Mouse (Mus musculus) embryonic stem cell, embryonic (primary cell): ENCODE measurements around the gene Fcho1.

Source experiments
- CTCF ChIA-PET, 4 experiments: fragments of 300-600 bp in 2 of 4; fragments of 350-600 bp in 2 of 4; sonication (Branson Sonifier 250); formaldehyde crosslinking; loops; one replicate each; lab custom pipeline; 2022; ENCODE audit warnings: inconsistent platforms in 2 of 4; lab: Charles Lee
- POLR2A ChIA-PET, 4 experiments: fragments of 300-600 bp in 2 of 4; fragments of 350-600 bp in 2 of 4; sonication (Branson Sonifier 250); formaldehyde crosslinking; loops; one replicate each; lab custom pipeline; 2022; ENCODE audit warnings: antibody characterized with exemption in 4 of 4, inconsistent platforms in 1 of 4; lab: Charles Lee

The Fcho1 gene

DNA sequence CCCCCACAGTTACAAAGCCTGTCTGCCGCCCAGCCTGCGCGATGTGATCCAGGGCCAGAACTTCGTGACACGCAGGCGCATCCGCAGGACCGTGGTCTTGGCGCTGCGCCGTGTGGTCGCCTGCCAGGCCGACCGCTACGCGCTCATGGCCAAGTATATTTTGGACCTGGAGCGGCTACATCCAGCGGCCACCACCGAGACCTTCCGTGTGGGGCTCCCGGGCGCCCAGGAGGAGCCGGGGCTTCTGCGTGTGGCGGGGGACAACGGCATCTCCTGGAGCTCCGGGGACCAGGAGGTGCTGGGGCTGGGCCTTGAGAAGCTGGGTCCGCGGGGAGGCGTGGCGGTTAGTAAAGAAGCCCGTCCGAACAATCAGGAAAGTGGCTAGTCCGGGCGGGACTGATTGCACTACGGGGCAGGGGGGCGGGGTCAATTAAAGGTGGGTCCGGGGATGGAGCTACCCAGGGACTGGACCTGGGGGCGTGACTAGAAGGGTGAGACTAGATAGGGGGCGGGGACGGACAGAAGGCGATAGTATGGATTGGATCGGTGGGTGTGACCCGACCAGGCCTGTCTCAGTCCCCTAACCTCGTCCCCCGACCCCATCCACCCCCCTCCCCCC is 45.9 kb downstream of the Fcho1 start:
- CTCF ChIA-PET: interaction anchor here in 3 of 4 experiments (0.6 to 2.0 kb wide), 13 partner anchors 10 to 215 kb away, joined by 3 to 8 read pairs (median 3); partner anchors contain the start of genes Insl3 (in 1 of the 3) and Mrpl34 (in 1 of the 3)

GRCm38 (mm10) chr8:71679116-71679515 is 46.4 kb downstream of the Fcho1 start:
- ChIA-PET CTCF (interaction anchor here in 2 of 4 experiments (0.7 to 2.0 kb wide), 9 partner anchors 10 to 157 kb away, joined by 3 to 8 read pairs (median 4); partner anchors contain the start of gene Insl3 (in 1 of the 2)), POLR2A (interaction anchor here (0.6 to 6.3 kb wide), 18 partner anchors 8 to 886 kb away, joined by 3 to 45 read pairs (median 4); partner anchors contain the start of genes Arrdc2 (in 1 of the 4), Slc27a1 (in 1 of the 4) and Unc13a (in 1 of the 4))

More for the DNA sequence above, 45.9 kb downstream of the Fcho1 start:
- POLR2A ChIA-PET: interaction anchor here (0.6 to 6.3 kb wide), 28 partner anchors 9 to 887 kb away, joined by 3 to 45 read pairs (median 4); partner anchors contain the start of genes Arrdc2 (in 1 of the 4), Mrpl34 (in 1 of the 4), Mvb12a (in 1 of the 4) and Slc27a1 (in 1 of the 4)

- POLR2A ChIA-PET: interaction anchor here in 3 of 4 experiments (0.6 to 6.3 kb wide), 12 partner anchors 8 to 781 kb away, joined by 3 to 45 read pairs (median 6); partner anchors contain the start of genes Slc27a1 (in 2 of the 3), Insl3 (in 1 of the 3), Rpl18a (in 1 of the 3) and Unc13a (in 1 of the 3)
Measured at GRCm38 (mm10) chr8:71678216-71678615, 47.3 kb downstream of the Fcho1 start.

DNA sequence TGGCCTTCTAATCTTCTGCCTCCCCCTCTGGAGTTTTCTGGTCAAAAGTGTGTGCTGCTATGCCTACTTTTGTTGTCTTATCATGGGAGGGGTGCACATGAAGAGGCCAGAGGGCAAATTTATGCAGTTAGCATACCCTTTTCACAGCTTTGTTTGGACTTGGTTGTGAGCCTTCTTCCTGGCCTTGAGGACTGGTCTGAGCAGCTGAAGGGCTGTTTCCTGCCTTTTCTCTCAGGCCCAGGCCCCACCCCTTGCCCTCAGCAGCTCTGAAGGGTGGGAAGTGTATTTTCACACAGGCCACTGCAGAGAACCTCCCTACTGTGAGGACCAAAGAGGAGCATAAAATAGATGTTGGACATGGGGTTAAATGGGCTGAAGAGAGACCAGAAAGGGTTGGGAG is 48.0 kb downstream of the Fcho1 start:
- ChIA-PET CTCF (interaction anchor here in 2 of 4 experiments (0.9 to 2.6 kb wide), 3 partner anchors 17 to 116 kb away, joined by 3 to 8 read pairs (median 4); no protein-coding TSS in a partner anchor), POLR2A (interaction anchor here in 3 of 4 experiments (0.6 to 6.3 kb wide), 20 partner anchors 8 to 981 kb away, joined by 3 to 38 read pairs (median 5); partner anchors contain the start of genes Slc27a1 (in 2 of the 3), Colgalt1 (in 1 of the 3), Insl3 (in 1 of the 3) and Pgls (in 1 of the 3))

More at GRCm38 (mm10) chr8:71678216-71678615, 47.3 kb downstream of the Fcho1 start:
- CTCF ChIA-PET: interaction anchor here in 2 of 4 experiments (0.9 to 2.0 kb wide), 3 partner anchors 17 to 117 kb away, joined by 3 to 8 read pairs (median 4); no protein-coding TSS in a partner anchor

- POLR2A ChIA-PET: interaction anchor here in 3 of 4 experiments (0.6 to 6.3 kb wide), 25 partner anchors 9 to 980 kb away, joined by 3 to 38 read pairs (median 5); partner anchors contain the start of genes Slc27a1 (in 3 of the 3), Colgalt1 (in 1 of the 3) and Insl3 (in 1 of the 3)
- CTCF ChIA-PET: interaction anchor here in 1 of 4 experiments (0.6 to 2.6 kb wide), 5 partner anchors 9 to 1828 kb away, joined by 3 to 8 read pairs (median 4); no protein-coding TSS in a partner anchor
Measured at GRCm38 (mm10) chr8:71676803-71677202, 48.7 kb downstream of the Fcho1 start.

- ChIA-PET CTCF (interaction anchor here (0.5 to 2.6 kb wide), 12 partner anchors 9 to 1828 kb away, joined by 3 to 8 read pairs (median 4); partner anchors contain the start of gene Rab3a (in 1 of the 4)), POLR2A (interaction anchor here in 3 of 4 experiments (0.6 to 6.3 kb wide), 27 partner anchors 10 to 980 kb away, joined by 3 to 38 read pairs (median 4); partner anchors contain the start of genes Colgalt1 (in 2 of the 3), Insl3 (in 2 of the 3) and Slc27a1 (in 2 of the 3))
Measured at GRCm38 (mm10) chr8:71676020-71676741, 49.3 kb downstream of the Fcho1 start, which contains the start of gene Jak3. TSS of gene Jak3 (plus strand) at chr8:71676296.

- ChIA-PET POLR2A (interaction anchor here in 3 of 4 experiments (0.6 to 6.3 kb wide), 23 partner anchors 9 to 846 kb away, joined by 3 to 38 read pairs (median 4); partner anchors contain the start of genes Insl3 (in 2 of the 3), Slc27a1 (in 2 of the 3) and Colgalt1 (in 1 of the 3)), CTCF (interaction anchor here (0.5 to 2.6 kb wide), 8 partner anchors 10 to 1064 kb away, joined by 3 to 8 read pairs (median 4); partner anchors contain the start of gene Rab3a (in 1 of the 4))
Measured at GRCm38 (mm10) chr8:71675456-71676019, 50.0 kb downstream of the Fcho1 start.

DNA sequence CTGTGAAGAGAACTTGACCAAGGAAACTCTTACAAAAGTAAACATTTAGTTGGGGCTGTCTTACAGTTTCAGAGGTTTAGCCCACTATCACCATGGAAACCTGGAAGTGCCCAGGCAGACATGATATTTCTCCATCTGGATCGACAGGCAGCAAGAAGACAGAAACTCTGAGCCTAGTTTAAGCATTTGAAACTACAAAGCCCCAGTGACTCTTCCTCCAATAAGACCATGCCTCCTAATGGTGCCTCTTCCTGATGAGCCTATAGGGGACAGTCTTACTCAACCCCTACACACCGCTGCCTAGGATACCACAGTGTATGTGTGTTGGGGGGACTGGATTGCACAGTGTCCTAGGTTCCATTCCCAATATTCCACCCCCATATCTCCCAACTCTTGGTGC is 51.4 kb downstream of the Fcho1 start:
- ChIA-PET POLR2A (interaction anchor here in 2 of 4 experiments (1.7 to 4.5 kb wide), 3 partner anchors 12 to 45 kb away, joined by 3 to 25 read pairs (median 23); partner anchors contain the start of gene Insl3 (in 1 of the 2)), CTCF (interaction anchor here in 1 of 4 experiments (0.6 kb wide), 2 partner anchors 13 to 179 kb away, joined by 5 to 9 read pairs; no protein-coding TSS in a partner anchor)

GRCm38 (mm10) chr8:71672168-71672735 is 53.3 kb downstream of the Fcho1 start:
- CTCF ChIA-PET: no interaction called here

GRCm38 (mm10) chr8:71671549-71671965 is 54.0 kb downstream of the Fcho1 start, which contains the start of gene Unc13a:
TSS of gene Unc13a (minus strand) at chr8:71671757.
- ChIA-PET CTCF (interaction anchor here in 3 of 4 experiments (0.6 to 1.6 kb wide), 3 partner anchors 14 to 153 kb away, joined by 4 to 7 read pairs (median 5); partner anchors contain the start of gene B3gnt3 (in 1 of the 3)), POLR2A (interaction anchor here (0.8 to 7.2 kb wide), 23 partner anchors 8 to 647 kb away, joined by 3 to 45 read pairs (median 5); partner anchors contain the start of genes B3gnt3 (in 1 of the 4), Colgalt1 (in 1 of the 4), Klf2 (in 1 of the 4) and Pgls (in 1 of the 4))

More at GRCm38 (mm10) chr8:71672168-71672735, 53.3 kb downstream of the Fcho1 start:
- POLR2A ChIA-PET: interaction anchor here in 2 of 4 experiments (0.7 to 4.6 kb wide), 9 partner anchors 9 to 103 kb away, joined by 3 to 38 read pairs (median 3); partner anchors contain the start of genes B3gnt3 (in 1 of the 2) and Slc27a1 (in 1 of the 2)

- ChIA-PET CTCF (interaction anchor here (0.6 to 1.8 kb wide), 14 partner anchors 10 to 1175 kb away, joined by 3 to 8 read pairs (median 4); partner anchors contain the start of genes B3gnt3 (in 1 of the 4) and Fcho1 (in 1 of the 4)), POLR2A (interaction anchor here (0.5 to 7.2 kb wide), 49 partner anchors 9 to 977 kb away, joined by 3 to 45 read pairs (median 4); partner anchors contain the start of genes B3gnt3 (in 2 of the 4), Colgalt1 (in 2 of the 4), Slc27a1 (in 2 of the 4) and Dda1 (in 1 of the 4))
Measured at GRCm38 (mm10) chr8:71670621-71671548, 54.6 kb downstream of the Fcho1 start.

- POLR2A ChIA-PET: interaction anchor here (0.5 to 7.2 kb wide), 46 partner anchors 8 to 976 kb away, joined by 3 to 45 read pairs (median 4); partner anchors contain the start of genes B3gnt3 (in 2 of the 4), Colgalt1 (in 2 of the 4), Slc27a1 (in 2 of the 4) and Dda1 (in 1 of the 4)
- CTCF ChIA-PET: interaction anchor here in 3 of 4 experiments (0.6 to 1.8 kb wide), 11 partner anchors 9 to 1174 kb away, joined by 3 to 7 read pairs (median 3); partner anchors contain the start of genes B3gnt3 (in 1 of the 3) and Fcho1 (in 1 of the 3)
Measured at GRCm38 (mm10) chr8:71670198-71670597, 55.3 kb downstream of the Fcho1 start.

DNA sequence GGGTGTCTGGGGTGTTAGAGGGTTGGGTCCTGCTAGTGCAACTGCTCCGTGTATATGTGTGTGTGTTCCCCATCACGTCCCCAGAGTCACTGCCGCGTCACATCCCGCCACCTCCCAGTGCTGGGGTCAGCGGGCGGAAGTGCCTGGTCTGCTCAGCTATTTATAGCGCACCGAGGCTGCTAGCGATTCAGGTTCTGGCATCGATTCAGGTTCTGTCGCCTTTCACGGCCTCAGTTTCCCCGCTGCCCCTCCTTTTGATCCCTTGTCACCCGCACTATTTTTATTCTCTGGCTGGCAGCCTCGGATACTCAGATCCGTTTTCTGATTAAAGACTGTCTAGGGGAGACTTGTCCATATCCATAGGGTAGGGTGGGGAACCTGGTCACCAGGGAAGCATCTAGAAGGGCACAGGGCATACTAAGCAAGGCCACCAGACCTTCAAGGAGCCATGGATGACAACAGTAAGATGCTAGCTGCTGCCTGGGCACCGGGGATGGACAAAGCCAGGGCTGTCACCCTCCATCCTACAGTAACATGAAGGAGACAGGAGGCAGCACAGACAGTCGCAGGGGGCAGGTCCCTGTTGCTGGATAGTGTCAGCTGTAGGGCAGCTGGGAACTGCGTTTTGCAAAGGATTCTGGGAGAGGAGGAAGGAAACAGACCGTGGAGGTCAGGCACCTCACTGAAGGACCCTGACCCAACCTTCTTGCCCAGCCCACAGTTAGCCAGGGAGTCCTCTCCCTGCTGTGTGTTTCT is 57.1 kb downstream of the Fcho1 start:
- POLR2A ChIA-PET: interaction anchor here in 3 of 4 experiments (0.6 to 7.2 kb wide), 19 partner anchors 11 to 666 kb away, joined by 3 to 45 read pairs (median 5); partner anchors contain the start of genes Colgalt1 (in 2 of the 3), Tmem221 (in 2 of the 3), Klf2 (in 1 of the 3) and Slc27a1 (in 1 of the 3)

More for the DNA sequence above, 57.1 kb downstream of the Fcho1 start:
- CTCF ChIA-PET: interaction anchor here in 1 of 4 experiments (0.5 kb wide), 1 partner anchor 13 kb away, joined by 3 read pairs; no protein-coding TSS in a partner anchor
